8 mouse cellular contexts compared by ENCODE assay signal in genomic region chr11:80080826-80081728, GRCm38 (mm10). TPM values are rescaled to one million over a fixed set of nuclear protein-coding genes. Genes with fewer than 3 reads are reported as not detected.
DNase-seq lines count a peak whose midpoint lies in the region; ATAC-seq and TF ChIP-seq lines count a peak whose summit lies in the region.

Gene Crlf3, minus strand, starts transcription at chr11:80080991.

- H3K9me3 ChIP-seq in embryonic facial prominence, embryonic 15.5 days (replicated peaks): no peaks in the 10 kb centered on the region
- H3K9me3 ChIP-seq in heart, embryonic 10.5 days: no peaks in the 10 kb centered on the region
- H3K9me3 ChIP-seq in kidney, embryonic 15.5 days (replicated peaks): no peaks in the 10 kb centered on the region

- peak within 1 kb of the TSS; percentile 69 for H3K4me2 ChIP-seq in embryonic facial prominence, embryonic 15.5 days (replicated peaks)
- H3K4me2 ChIP-seq in kidney, embryonic 15.5 days: peak within 1 kb of the TSS; percentile 65

- H3K9ac ChIP-seq in embryonic facial prominence, embryonic 15.5 days: peak within 1 kb of the TSS; percentile 95
- peak within 1 kb of the TSS; percentile 98 for H3K9ac ChIP-seq in kidney, embryonic 15.5 days

- peak within 1 kb of the TSS; percentile 94 for H3K4me3 ChIP-seq in bone marrow, adult 2 months (replicated peaks; ENCODE audit: control insufficient read depth, low read depth, low read length)
- peak within 1 kb of the TSS; percentile 93 for H3K4me3 ChIP-seq in embryonic facial prominence, embryonic 15.5 days (replicated peaks)
- peak within 1 kb of the TSS; percentile 90 for H3K4me3 ChIP-seq in heart, embryonic 10.5 days
- H3K4me3 ChIP-seq in kidney, embryonic 15.5 days (replicated peaks): peak within 1 kb of the TSS; percentile 84

- TF ChIP-seq CTCF in bone marrow, adult 2 months (IDR thresholded peaks at IDR 0.05; ENCODE audit: control insufficient read depth, insufficient read depth, low read length): 0 out of 2 replicates have a peak, but pooled peaks have one; percentile 6

- ATAC-seq in embryonic facial prominence, embryonic 15.5 days (ENCODE audit: insufficient number of reproducible peaks, low FRiP score, low TSS enrichment, low read depth): peak; percentile 94
- ATAC-seq in kidney, embryonic 15.5 days (replicated peaks; ENCODE audit: low FRiP score): peak; percentile 95
- peak; percentile 91 for ATAC-seq in monocyte, adult 5-6 weeks (replicated peaks; ENCODE audit: insufficient number of reproducible peaks, low FRiP score, low TSS enrichment, poor library complexity, severe bottlenecking)

- TF ChIP-seq POLR2A in bone marrow, adult 2 months (IDR thresholded peaks at IDR 0.05; ENCODE audit: borderline replicate concordance, control insufficient read depth, low read depth, low read length): peak; percentile 94; the same call in 1 of the 2 replicates

- peaks cover 3% of the 10 kb centered on the region; the same call in 1 of the 2 replicates for H3K4me1 ChIP-seq in bone marrow, adult 2 months (ENCODE audit: control insufficient read depth, insufficient read depth, low read length)
- H3K4me1 ChIP-seq in embryonic facial prominence, embryonic 15.5 days: peaks cover 16% of the 10 kb centered on the region
- H3K4me1 ChIP-seq in heart, embryonic 10.5 days: peaks cover 23% of the 10 kb centered on the region
- H3K4me1 ChIP-seq in kidney, embryonic 15.5 days: peaks cover 18% of the 10 kb centered on the region

- WGBS in bone marrow, adult 2 months: 2% methylated on average over 55 of the region's 55 CpGs
- WGBS in embryonic facial prominence, embryonic 15.5 days: 3% methylated on average over 55 of the region's 55 CpGs
- WGBS in heart, embryonic 10.5 days: 5% methylated on average over 55 of the region's 55 CpGs
- 5% methylated on average over 55 of the region's 55 CpGs for WGBS in kidney, embryonic 15.5 days

- no peaks in the 10 kb centered on the region for H3K27me3 ChIP-seq in embryonic facial prominence, embryonic 15.5 days
- H3K27me3 ChIP-seq in heart, embryonic 10.5 days (ENCODE audit: insufficient read depth, poor library complexity, severe bottlenecking): no peaks in the 10 kb centered on the region
- H3K27me3 ChIP-seq in kidney, embryonic 15.5 days: no peaks in the 10 kb centered on the region

- peak within 1 kb of the TSS; percentile 97 for H3K27ac ChIP-seq in bone marrow, adult 2 months (ENCODE audit: control insufficient read depth, insufficient read depth, low read depth, low read length, poor library complexity)
- H3K27ac ChIP-seq in embryonic facial prominence, embryonic 15.5 days (replicated peaks): peak within 1 kb of the TSS; percentile 94
- peak within 1 kb of the TSS; percentile 98 for H3K27ac ChIP-seq in heart, embryonic 10.5 days
- peak within 1 kb of the TSS; percentile 96 for H3K27ac ChIP-seq in kidney, embryonic 15.5 days

- peak; percentile 100 for DNase-seq in 416B (ENCODE audit: low read depth)
- peak; percentile 98 for DNase-seq in heart, embryonic 10.5 days (ENCODE audit: low spot score)
- peak; percentile 97 for DNase-seq in liver
- peak; percentile 94 to 98 for DNase-seq in spleen, postnatal 4 days (ENCODE audit: low spot score in 2 of 2)

- H3K36me3 ChIP-seq in embryonic facial prominence, embryonic 15.5 days: no peaks in the 10 kb centered on the region
- 0 out of 2 replicates have a peak, but pooled peaks cover 10% of the 10 kb centered on the region for H3K36me3 ChIP-seq in heart, embryonic 10.5 days
- peaks cover 7% of the 10 kb centered on the region; the same call in 1 of the 2 replicates for H3K36me3 ChIP-seq in kidney, embryonic 15.5 days

RNA-seq across cellular contexts. Expression of gene Crlf3, which starts in this region (rescaled TPM):
- polyA plus RNA-seq in bone marrow, adult 2 months (2011; ENCODE audit: insufficient read depth, insufficient read length, low replicate concordance, missing spikeins): 35.5 and 47.8 TPM in 2 replicates
- 40.7 and 46.0 TPM in 2 replicates for polyA plus RNA-seq in embryonic facial prominence, embryonic 15.5 days (2015; fragmentation: Nextera tagmentation; extraction: Ambion mirVana)
- 48.1 and 57.5 TPM in 2 replicates for polyA plus RNA-seq in heart, embryonic 10.5 days (2016; fragmentation: Nextera tagmentation; extraction: Ambion mirVana)
- 43.3 and 45.3 TPM in 2 replicates for polyA plus RNA-seq in kidney, embryonic 15.5 days (2015; fragmentation: Nextera tagmentation; extraction: Ambion mirVana)
- total RNA-seq in monocyte, adult 5-6 weeks (2017): 144 to 183 TPM (median 162 TPM) in 3 replicates

Comparison
In these comparisons a context has a peak if more than half of its experiments do, and no peak if none do; other contexts are left out.
1. Peak in every context shown above with its lines: DNase-seq, ATAC-seq, H3K4me3 ChIP-seq and H3K27ac ChIP-seq.